Mouse (Mus musculus): ENCODE measurements around the gene Tmprss7. TPM values are rescaled to one million over a fixed set of nuclear protein-coding genes. Genes with fewer than 3 reads are reported as not detected.
A peak's percentile ranks its signal among the peaks of the same experiment; 100 is the strongest.

The Tmprss7 gene
- total RNA-seq, 2 experiments from 2014 or later: 0.30 to 0.82 TPM

DNA sequence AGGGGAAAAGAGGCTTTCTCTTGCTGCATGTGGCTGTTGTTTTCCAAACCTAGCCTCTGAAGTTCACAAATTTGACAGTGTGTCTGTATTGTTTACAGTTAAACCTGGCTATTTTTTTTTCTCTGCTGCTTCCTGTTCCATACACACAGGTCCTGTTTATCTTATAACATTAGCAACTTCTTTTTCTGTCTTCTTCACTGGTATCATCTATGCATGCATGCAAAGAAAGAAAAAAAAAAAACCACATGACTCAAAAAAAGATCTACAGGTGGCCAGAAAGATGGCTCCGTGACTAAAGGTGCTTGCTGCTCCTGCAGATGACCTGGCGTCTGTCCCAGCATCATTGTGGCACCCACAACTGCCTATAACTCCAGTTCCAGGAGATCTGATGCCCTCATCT, 68.1 kb downstream of the Tmprss7 start:
- no peak for DNase-seq

DNA sequence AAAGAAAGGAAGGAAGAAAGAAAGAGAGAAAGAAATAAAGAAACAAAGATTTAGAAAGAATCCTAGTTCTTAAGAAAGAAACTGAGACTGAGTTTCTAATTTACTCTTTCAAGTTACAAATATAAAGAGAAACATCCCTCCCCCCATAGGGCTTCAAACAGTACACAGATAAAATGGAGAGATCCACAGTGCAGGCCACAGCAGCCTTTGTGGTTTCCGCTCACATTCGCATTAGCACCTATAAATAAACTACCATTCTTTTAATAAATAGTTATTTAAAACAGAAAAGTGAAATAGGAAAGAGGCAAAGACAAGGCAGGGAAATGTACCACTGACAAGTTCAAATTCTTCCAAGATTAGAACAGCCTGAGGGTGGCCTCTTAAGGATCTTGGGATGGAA, 68.7 kb downstream of the Tmprss7 start:
- no peak for DNase-seq

DNA sequence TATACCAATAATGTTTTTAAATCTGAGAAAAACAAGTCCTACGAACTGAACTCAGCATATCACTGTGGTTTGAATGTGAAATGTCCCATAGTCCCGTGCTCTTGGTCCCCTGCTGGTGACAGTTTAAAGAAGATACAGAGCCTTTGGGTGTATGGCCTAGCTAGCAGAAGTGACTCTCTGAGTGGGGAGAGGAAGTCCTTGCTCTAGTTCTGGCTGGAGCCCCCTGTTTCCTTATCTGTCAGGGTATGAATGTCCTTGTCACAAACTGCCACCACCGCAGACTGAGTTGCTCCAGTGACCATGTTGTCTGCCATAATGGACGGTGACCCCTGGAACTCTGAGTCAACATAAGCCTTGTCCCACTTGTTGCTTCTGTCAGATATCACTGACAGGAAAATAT, 70.2 kb downstream of the Tmprss7 start:
- no peak for DNase-seq

DNA sequence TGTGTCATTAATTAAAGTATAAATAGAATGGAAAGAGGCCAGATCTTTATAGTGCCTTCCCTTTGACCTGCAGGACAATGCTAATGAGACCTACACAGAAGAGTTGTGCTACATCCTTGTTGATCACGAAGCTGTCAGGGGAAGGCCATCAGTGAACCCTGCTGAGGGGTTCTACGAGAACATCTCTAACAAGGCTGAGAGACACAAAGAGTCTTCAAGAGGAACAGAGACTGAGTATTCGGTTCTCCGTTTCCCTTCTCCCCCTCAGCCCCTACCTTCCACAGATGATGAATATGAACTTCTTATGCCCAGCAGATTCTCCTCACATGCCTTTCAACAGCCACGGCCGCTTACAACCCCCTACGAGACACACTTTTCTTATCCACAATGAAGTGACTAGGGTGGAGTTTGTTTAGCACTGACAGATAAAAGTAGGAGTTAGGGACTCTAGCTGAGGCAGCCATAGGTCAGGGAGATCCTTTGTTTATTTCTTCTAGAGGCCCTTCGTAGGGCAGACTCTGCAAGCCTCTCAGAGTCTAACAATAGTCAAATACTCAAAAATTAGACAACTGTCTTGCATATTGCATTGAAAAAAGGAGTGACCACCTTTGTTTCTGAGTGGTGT, 73.6 kb downstream of the Tmprss7 start:
- no peak for DNase-seq

DNA sequence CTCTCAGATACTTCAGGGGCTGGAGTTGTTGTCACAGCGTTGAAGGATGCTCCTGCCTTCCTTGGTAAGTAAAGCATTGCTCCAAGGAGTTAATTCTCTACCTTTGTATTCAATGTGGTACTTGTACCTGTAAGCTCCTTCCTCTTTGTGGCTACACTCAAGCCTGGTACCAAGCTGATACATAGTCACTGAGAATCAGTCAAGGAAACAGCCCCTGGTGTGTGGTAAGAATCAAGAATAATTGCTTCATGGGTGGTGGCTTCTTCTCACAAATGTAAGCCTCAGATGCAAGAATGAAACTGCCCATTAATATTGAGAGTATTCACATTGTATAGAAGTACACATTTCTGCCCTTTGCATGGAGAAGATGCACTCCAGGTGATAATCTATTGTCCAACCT, 77.5 kb downstream of the Tmprss7 start:
- DNase-seq: no peak

DNA sequence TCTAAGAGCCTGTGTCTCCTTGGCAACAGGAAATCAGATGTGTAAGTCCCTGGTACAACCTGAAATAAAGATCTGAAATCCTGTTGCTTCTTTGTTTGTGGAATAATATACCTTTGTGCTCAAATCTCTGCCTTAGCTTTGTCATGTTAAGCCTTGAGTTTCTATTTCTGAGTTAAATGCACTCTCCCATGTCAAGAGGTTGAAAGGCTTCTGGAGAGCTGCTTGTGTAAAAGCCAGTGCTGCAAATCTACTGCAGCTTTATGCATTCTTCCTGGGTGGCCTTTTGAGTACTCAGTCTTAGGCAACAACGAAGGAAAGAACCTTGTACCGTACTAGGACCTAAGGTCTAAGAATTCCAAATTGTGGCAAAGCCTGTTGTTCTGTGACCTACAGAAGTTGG, 80.2 kb downstream of the Tmprss7 start:
- DNase-seq: no peak

DNA sequence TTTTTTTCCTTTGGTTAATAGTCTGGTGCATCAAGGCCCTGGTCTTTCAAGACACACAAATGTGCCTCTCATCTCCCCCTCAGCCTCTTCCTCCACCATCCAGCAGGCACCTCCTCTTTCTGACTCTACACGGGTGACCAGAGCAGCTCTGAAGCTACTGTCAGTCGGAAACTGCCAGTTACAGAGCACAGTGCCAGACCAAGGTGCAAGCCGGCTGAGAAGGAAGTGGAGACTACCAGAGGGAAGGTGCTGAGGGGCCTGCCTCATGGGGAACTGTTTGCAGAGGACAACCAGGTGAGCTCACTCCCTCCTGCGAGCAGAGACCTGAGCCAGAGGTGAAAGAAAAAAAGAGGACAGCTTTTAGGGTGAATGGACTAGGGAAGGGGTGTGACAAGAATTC, 83.2 kb downstream of the Tmprss7 start, which contains the start of gene Gcsam:
Gene Gcsam (plus strand): TSS at position 114 of the 400 bp plus-strand sequence.
- DNase-seq: no peak

DNA sequence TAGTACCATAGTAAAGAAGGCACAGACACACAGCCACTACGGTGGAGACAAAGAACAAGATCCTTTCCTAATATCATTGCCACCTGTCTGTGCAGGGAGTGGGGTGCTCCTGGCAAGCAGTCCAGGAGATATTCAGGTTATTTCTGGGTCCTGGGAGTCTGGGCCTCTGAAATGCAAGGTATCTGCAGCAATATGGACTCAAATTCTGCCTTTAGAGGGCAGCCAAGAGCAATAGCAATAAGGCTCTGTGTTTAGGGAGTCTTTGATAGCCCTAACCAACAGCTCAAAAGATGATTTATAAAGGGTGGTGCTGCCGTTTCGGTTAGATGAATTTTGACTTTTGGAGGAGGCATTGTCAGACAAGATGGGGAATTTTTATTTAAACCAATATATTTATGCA, 84.2 kb downstream of the Tmprss7 start:
- DNase-seq: peak; percentile 40

DNA sequence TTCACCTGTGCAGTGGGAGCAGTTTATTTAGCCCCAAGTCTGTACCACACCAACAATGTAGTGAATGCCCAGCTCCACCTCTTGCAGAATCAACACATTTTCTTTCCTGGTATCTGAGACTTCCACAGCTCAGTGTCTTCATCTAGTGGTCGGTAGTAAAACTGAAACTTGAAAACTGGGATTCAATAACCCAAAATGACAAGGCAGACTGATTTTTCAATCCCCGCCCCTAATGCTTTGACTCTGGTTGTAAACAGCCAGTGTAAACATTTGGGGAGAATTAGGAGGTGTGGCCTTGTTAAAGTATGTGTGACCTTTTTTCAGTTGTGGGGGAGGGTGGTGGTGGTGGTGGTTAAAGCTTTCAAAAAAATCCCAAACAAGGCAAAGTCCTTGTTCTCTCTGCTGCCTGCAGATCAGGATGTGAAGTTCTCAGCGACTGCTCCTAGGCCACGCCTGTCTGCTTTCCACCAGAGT, 84.9 kb downstream of the Tmprss7 start:
- peak; percentile 24 for DNase-seq

Other genes with a start within 250 kb of the Tmprss7 start
- gene Gm609, start 200.7 kb downstream of the Tmprss7 start, total RNA-seq (2021): under 1 TPM; 0.27 to 0.48 TPM
- gene Gm17783, start 161.6 kb downstream of the Tmprss7 start, total RNA-seq (2021): not detected
- gene Slc9c1, start 158.3 kb downstream of the Tmprss7 start, total RNA-seq (2021): not detected
- gene Gcsam, start 83.3 kb downstream of the Tmprss7 start, total RNA-seq (2021): under 1 TPM; 0.21 to 0.48 TPM
- gene BC016579, start 39.6 kb downstream of the Tmprss7 start, total RNA-seq (2021): under 1 TPM; 0.18 to 0.48 TPM
- 10 to 100 TPM in 1 of 2 experiments, 1 to 10 TPM in 1; 7.1 to 12.1 TPM for gene Tagln3, start 30.9 kb upstream of the Tmprss7 start, total RNA-seq (2021)
- gene Abhd10, start 49.3 kb upstream of the Tmprss7 start, total RNA-seq (2021): 10 to 100 TPM; 23.0 to 26.4 TPM

All from adrenal gland, postnatal 10 days (tissue).